Mouse (Mus musculus) neural tube, embryonic 14.5 days (tissue): Measurements from ENCODE around the gene Med17. TPM values are rescaled to one million over a fixed set of nuclear protein-coding genes. Genes with fewer than 3 reads are reported as not detected.
A peak's percentile ranks its signal among the peaks of the same experiment; 100 is the strongest.

Source experiments
- ATAC-seq: fragments of 200-750 bp; cut with Nextera tagmentation; 2 replicates; pipeline ENCODE4 v1.8.0; 2017; ENCODE audit warnings: low read depth, mild to moderate bottlenecking, moderate TSS enrichment, moderate library complexity
- H3K27ac ChIP-seq: fragments of 300-500 bp; sonication (generic); 2 replicates; pipeline ENCODE4 v1.5.1; 2014; ENCODE audit warnings: low read depth, mild to moderate bottlenecking, control low read depth, low read length, moderate library complexity, mixed read lengths
- H3K27me3 ChIP-seq: fragments of 300-500 bp; sonication (generic); 2 replicates; pipeline ENCODE4 v1.6.1; 2014; ENCODE audit warnings: low read length; ENCODE audit not compliant: control insufficient read depth, insufficient read depth
- H3K36me3 ChIP-seq: fragments of 300-500 bp; sonication (generic); 2 replicates; pipeline ENCODE4 v1.6.1; 2014; ENCODE audit warnings: low read length, mixed read lengths; ENCODE audit not compliant: control insufficient read depth, insufficient read depth
- H3K4me1 ChIP-seq: fragments of 300-500 bp; sonication (generic); 2 replicates; pipeline ENCODE4 v1.6.1; 2014; ENCODE audit warnings: low read length; ENCODE audit not compliant: control insufficient read depth, insufficient read depth
- H3K4me2 ChIP-seq: fragments of 300-500 bp; sonication (generic); 2 replicates; pipeline ENCODE4 v1.6.1; 2014; ENCODE audit warnings: mild to moderate bottlenecking, low read depth, low read length, control low read depth
- H3K4me3 ChIP-seq: fragments of 300-500 bp; sonication (generic); 2 replicates; pipeline ENCODE4 v1.5.1; 2014; ENCODE audit warnings: low read depth, low read length, control low read depth, mixed read lengths
- H3K9ac ChIP-seq: fragments of 300-500 bp; sonication (generic); replicated peaks from 2 replicates; pipeline ENCODE4 v1.6.1; 2014; ENCODE audit warnings: low read depth, mild to moderate bottlenecking, control low read depth, low read length, mixed read lengths
- H3K9me3 ChIP-seq: fragments of 300-500 bp; sonication (generic); 2 replicates; pipeline ENCODE4 v1.6.1; 2016; ENCODE audit warnings: low read length; ENCODE audit not compliant: control insufficient read depth
- WGBS: fragments of 180-500 bp; shearing (Covaris S2); extraction: QIAGEN DNeasy Blood & Tissue Kit; methylation state at CpG from one replicate; pipeline ENCODE4 v1.1.7; 2014; 5-methylcytosine and 5-hydroxymethylcytosine counted together
- polyA plus RNA-seq: library from polyadenylated mRNA; unstranded; fragments of >200 nt; fragmentation: Nextera tagmentation; extraction: Ambion mirVana; gene quantifications from 2 replicates; pipeline ENCODE4 v1.2.1, GENCODE M21; 2014

The Med17 gene
- polyA plus RNA-seq, 1 experiment from 2014 or later = 33.0 TPM

DNA sequence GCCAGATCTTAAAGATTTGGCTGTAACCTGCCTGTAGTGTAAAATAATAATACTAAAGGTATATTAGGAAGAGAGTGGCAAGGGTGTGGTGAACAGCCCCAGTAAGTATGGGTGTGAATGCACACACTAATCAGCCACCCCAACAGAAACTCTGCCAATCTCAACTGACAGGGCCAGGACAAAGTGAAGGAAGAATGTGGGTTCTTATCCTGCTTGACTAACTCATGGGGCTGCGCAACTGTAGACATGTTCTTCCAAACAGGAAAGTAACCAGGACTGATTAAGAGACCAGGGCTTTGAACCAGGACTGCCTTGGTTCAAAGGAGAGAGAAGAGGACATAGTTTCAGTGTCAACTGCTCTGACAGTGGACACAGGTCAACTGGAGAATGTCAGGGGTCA, 37.6 kb downstream of the Med17 start:
- H3K4me2 ChIP-seq = no peak overlapping the region
- H3K27ac ChIP-seq = no peak overlapping the region
- no peaks in the 10 kb centered on the region for H3K27me3 ChIP-seq
- H3K9me3 ChIP-seq = no peaks in the 10 kb centered on the region
- no peak for ATAC-seq
- H3K9ac ChIP-seq = no peak overlapping the region
- no peak overlapping the region for H3K4me3 ChIP-seq
- no peaks in the 10 kb centered on the region for H3K4me1 ChIP-seq
- no peaks in the 10 kb centered on the region for H3K36me3 ChIP-seq
- WGBS = 100% methylated on average over 1 of the region's 1 CpGs

- H3K4me1 ChIP-seq = no peaks in the 10 kb centered on the region
- no peaks in the 10 kb centered on the region for H3K27me3 ChIP-seq
- no peak for ATAC-seq
- no peaks in the 10 kb centered on the region for H3K36me3 ChIP-seq
- no peaks in the 10 kb centered on the region for H3K9me3 ChIP-seq
- no peak overlapping the region for H3K27ac ChIP-seq
- no peak overlapping the region for H3K4me3 ChIP-seq
- no peak overlapping the region for H3K9ac ChIP-seq
- H3K4me2 ChIP-seq = no peak overlapping the region
- WGBS = 50% methylated on average over 9 of the region's 9 CpGs
These were observed 38.2 kb downstream of the Med17 start for GRCm38 (mm10) chr9:15241596-15241939.

GRCm38 (mm10) chr9:15240863-15241595, 38.7 kb downstream of the Med17 start:
- no peaks in the 10 kb centered on the region for H3K4me1 ChIP-seq
- H3K36me3 ChIP-seq = no peaks in the 10 kb centered on the region
- no peaks in the 10 kb centered on the region for H3K27me3 ChIP-seq
- 71% methylated on average over 6 of the region's 6 CpGs for WGBS
- H3K4me2 ChIP-seq = no peak overlapping the region
- no peak for ATAC-seq
- no peaks in the 10 kb centered on the region for H3K9me3 ChIP-seq
- H3K9ac ChIP-seq = no peak overlapping the region
- H3K4me3 ChIP-seq = no peak overlapping the region
- H3K27ac ChIP-seq = no peak overlapping the region

DNA sequence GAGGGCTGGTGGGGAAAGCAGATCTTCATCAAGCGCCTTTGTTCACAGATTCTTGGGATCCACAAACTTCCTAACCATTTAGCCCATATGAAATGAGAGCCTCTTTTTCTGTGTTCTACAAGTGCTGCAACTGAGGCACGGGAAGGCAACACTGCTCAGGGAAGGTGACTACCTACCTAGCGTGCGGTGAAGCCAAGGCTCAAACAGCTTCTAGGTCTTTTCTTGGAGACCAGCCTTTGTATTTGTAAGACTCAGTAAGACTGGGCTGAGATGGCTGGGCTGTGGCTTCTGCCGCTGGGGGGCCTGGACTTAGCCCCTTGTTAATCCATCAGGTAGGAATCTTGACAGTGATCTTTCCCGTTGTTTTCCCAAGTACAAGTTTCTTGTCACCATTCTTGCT, 39.7 kb downstream of the Med17 start:
- Histone ChIP-seq H3K36me3 (no peaks in the 10 kb centered on the region), H3K4me3 (no peak overlapping the region; the same call in 1 of the 2 replicates), H3K4me2 (peak overlapping the region; percentile 91; the same call in 1 of the 2 replicates), H3K4me1 (no peaks in the 10 kb centered on the region), H3K9me3 (no peaks in the 10 kb centered on the region), H3K9ac (no peak overlapping the region), H3K27me3 (no peaks in the 10 kb centered on the region), H3K27ac (no peak overlapping the region)
- ATAC-seq = no peak
- WGBS = 92% methylated on average over 6 of the region's 6 CpGs

DNA sequence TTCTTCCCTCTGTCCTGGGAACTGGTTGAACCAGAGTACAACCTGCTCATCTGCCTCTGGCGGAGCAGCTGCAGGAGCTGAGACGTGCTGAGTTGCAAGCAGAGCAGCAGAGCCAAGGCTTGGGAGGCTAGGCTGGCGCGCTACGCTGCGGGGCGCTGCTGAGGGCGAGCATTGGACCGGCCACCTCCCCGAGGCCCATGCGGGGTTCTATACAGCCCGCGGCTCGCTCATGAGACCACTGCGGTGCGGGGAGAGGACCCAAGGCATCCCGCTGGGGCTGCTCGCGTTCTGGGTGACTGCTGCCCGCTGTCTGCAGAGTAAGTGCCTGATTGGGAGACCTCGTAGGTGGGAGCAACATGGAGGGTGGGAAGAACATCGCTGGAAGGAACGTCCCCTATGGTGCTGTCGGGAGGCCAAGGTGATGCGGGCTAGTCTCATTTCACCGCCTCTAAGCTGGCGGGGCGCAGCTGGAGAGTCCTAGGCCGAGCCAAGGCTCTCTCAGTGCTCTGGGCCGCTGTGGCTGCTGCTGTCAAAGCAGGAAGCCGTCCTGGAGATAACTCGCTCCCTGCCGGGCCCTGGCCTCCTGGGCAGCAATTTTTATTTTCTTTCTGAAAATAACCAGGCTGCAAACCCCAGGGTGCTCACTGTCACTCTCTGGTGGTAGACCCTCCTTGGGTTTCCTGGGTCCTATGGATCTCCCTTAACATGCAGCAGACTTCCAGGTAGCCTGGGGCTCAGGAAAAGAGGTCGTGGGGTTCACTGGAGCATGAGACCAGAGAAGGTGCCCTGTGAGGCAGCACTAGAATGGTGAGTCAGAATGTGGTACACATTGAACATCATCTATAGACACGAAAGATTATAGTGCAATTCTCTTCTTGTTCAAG, 40.4 kb downstream of the Med17 start, which contains the start of gene Vstm5:
Gene Vstm5 (plus strand): TSS at position 4 of the 884 bp plus-strand sequence.
- WGBS = 5% methylated on average over 35 of the region's 35 CpGs
- H3K36me3 ChIP-seq = no peaks in the 10 kb centered on the region
- no peaks in the 10 kb centered on the region for H3K4me1 ChIP-seq
- H3K27me3 ChIP-seq = no peaks in the 10 kb centered on the region
- peak; percentile 95 for ATAC-seq
- H3K9me3 ChIP-seq = no peaks in the 10 kb centered on the region
- H3K4me3 ChIP-seq = peak within 1 kb of the TSS; percentile 49
- peak within 1 kb of the TSS; percentile 91 for H3K4me2 ChIP-seq
- H3K27ac ChIP-seq = peak within 1 kb of the TSS; percentile 70
- peak within 1 kb of the TSS; percentile 68 for H3K9ac ChIP-seq

- Histone ChIP-seq H3K27ac (peak overlapping the region; percentile 70; the same call in 1 of the 2 replicates), H3K4me3 (peak overlapping the region; percentile 49), H3K36me3 (no peaks in the 10 kb centered on the region), H3K9me3 (no peaks in the 10 kb centered on the region), H3K9ac (peak overlapping the region; percentile 68), H3K4me1 (no peaks in the 10 kb centered on the region), H3K27me3 (no peaks in the 10 kb centered on the region), H3K4me2 (peak overlapping the region; percentile 91)
- ATAC-seq = peak; percentile 54
- WGBS = 59% methylated on average over 16 of the region's 16 CpGs
These were observed 41.3 kb downstream of the Med17 start for GRCm38 (mm10) chr9:15238297-15238990.

DNA sequence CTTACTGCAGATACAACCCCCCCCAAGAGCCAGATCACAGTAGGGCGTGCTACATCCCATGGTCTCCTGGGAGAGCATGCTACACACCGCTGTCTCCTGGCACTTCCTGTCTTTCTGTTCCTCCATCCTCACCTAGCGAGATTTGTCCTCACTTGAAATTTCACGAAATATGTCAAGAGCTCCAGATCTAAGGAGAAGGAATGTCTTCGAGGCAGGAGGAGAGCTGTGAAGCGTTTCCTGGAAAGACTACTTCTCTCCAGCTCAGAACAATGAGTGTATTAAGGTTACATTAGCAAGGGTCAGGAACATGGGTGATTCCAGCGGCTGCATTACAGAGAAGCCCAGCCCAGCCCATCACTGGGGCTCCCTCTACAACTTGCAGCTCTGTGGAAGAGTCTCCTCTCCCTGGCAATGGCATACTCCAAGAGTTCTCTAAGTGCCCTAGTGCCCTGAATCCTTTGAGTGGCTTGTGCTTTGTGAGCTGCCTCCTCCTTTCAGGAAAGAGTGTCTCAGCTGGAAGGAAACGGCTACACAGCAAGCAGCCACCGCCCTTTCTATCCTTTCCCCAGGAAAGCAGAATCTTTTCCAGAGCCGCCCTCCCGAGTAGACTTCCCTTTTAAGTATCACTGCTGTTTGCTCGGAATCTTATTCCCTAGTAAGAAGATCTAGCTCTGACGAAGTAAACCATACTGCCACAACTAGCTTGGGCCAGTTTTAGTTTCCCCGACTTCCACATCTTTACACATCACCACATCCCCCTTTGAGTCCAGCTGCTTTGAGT, 42.0 kb downstream of the Med17 start:
- Histone ChIP-seq H3K27me3 (no peaks in the 10 kb centered on the region), H3K36me3 (no peaks in the 10 kb centered on the region), H3K4me1 (no peaks in the 10 kb centered on the region), H3K27ac (no peak overlapping the region), H3K4me2 (no peak overlapping the region), H3K9me3 (no peaks in the 10 kb centered on the region), H3K9ac (no peak overlapping the region), H3K4me3 (no peak overlapping the region)
- ATAC-seq = no peak
- WGBS = 50% methylated on average over 14 of the region's 14 CpGs

DNA sequence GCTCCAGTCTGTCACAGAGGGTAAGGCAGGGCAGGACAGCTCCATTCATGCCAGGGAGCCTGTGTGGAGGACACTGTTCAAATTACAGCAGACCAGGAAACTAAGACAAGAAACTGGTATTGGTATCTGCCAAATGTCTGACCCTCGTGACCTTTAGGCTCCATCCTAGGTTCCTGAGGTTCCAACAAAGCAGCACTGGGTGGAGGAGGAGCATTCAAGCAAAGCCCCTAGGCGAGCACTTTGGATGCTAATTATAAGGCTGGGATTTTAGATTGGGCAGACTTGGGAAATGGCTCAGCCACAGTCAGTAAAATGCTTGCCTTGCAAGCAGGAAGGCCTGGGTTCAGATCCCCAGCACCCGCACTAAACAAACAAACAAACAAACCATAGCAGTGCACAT, 43.7 kb downstream of the Med17 start:
- Histone ChIP-seq H3K27ac (no peak overlapping the region), H3K4me3 (no peak overlapping the region), H3K9me3 (no peaks in the 10 kb centered on the region), H3K4me1 (no peaks in the 10 kb centered on the region), H3K36me3 (no peaks in the 10 kb centered on the region), H3K27me3 (no peaks in the 10 kb centered on the region), H3K9ac (no peak overlapping the region), H3K4me2 (no peak overlapping the region)
- ATAC-seq = no peak
- 83% methylated on average over 3 of the region's 3 CpGs for WGBS
